ENCODE assay signal across 26 mouse cellular contexts in the genomic region with DNA sequence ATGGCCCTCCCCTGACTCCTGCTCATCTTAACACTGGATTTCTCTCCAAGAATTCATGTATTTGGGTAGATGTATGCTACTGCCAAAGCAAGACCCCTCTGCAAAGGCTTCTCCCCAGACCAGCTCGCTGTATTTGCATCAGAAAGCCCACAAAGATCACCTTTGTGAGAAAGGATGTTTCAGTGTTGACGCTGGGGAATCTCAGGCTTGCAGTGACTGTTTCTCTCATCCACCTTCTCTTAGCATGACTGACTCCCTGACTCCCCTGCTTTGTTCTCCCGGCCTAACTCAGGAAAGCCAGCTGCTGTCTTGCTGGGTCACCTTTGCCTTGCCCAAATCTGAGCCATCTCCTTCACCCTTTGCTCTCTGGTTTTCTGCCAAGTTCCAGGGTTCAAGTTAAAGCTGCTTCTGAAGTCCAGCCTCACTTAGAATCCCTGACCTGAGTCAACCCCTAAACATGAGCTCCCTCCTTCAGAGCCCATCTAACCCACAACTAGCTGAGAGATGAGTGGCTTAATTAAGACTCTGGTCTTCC. TPM values are rescaled to one million over a fixed set of nuclear protein-coding genes. Genes with fewer than 3 reads are reported as not detected.
DNase-seq lines count a peak whose midpoint lies in the region; ATAC-seq and TF ChIP-seq lines count a peak whose summit lies in the region.
"Had no signal": no experiment of that assay in that cellular context is flagged by ENCODE, and none has a peak within 500 bp of the region (broad histone marks: within the 10 kb centered on the region; RNA-seq: fewer than 3 reads in every experiment).

No protein-coding gene starts in this region.

- no peak for TF ChIP-seq CTCF in intestine, postnatal 0 days (IDR thresholded peaks at IDR 0.05; ENCODE audit: low read depth)

- peak; percentile 34 for DNase-seq in intestine, embryonic 14.5 days (ENCODE audit: low spot score)
- peak; percentile 80 for DNase-seq in kidney, adult 9 months
- no peak for DNase-seq in kidney, postnatal 4 days
- DNase-seq in ES-E14 (ENCODE audit: low read depth, low spot score), result peak; percentile 22
- DNase-seq in kidney, postnatal 25 days, result peak; percentile 53 to 56
- DNase-seq in urinary bladder, adult 18-20 months (ENCODE audit: low spot score in 2 of 2), result no peak
- DNase-seq in embryo, embryonic 11 days, result no peak
- DNase-seq: adrenal gland, adult 8-10 months; adrenal gland, postnatal 36 days; cerebellum, adult 2 months; cerebellum, postnatal 10 days; forebrain, postnatal 0 days; gastrocnemius, adult 2 months; gastrocnemius, postnatal 25 days; heart, postnatal 4 days had no signal

- no peaks in the 10 kb centered on the region for H3K36me3 ChIP-seq in intestine, embryonic 14.5 days (ENCODE audit: control insufficient read depth, insufficient read depth, low read length)
- H3K36me3 ChIP-seq in intestine, postnatal 0 days (ENCODE audit: control insufficient read depth, insufficient read depth), result no peaks in the 10 kb centered on the region
- no peaks in the 10 kb centered on the region for H3K36me3 ChIP-seq in ES-E14 (ENCODE audit: control insufficient read depth, insufficient read depth, low read length, poor library complexity, severe bottlenecking)
- H3K36me3 ChIP-seq: embryonic facial prominence, embryonic 13.5 days; forebrain, embryonic 12.5 days; heart, embryonic 13.5 days; hindbrain, embryonic 12.5 days had no signal

- H3K27me3 ChIP-seq in intestine, embryonic 14.5 days (replicated peaks; ENCODE audit: control insufficient read depth, insufficient read depth, low read length), result no peaks in the 10 kb centered on the region
- no peaks in the 10 kb centered on the region for H3K27me3 ChIP-seq in intestine, postnatal 0 days (replicated peaks; ENCODE audit: control insufficient read depth, insufficient read depth, low read length)
- H3K27me3 ChIP-seq: embryonic facial prominence, embryonic 13.5 days; heart, embryonic 13.5 days; hindbrain, embryonic 12.5 days had no signal

- H3K4me1 ChIP-seq in intestine, embryonic 14.5 days (replicated peaks; ENCODE audit: control insufficient read depth, insufficient read depth, low read length), result no peaks in the 10 kb centered on the region
- H3K4me1 ChIP-seq in intestine, postnatal 0 days (replicated peaks; ENCODE audit: control insufficient read depth, insufficient read depth, low read length), result no peaks in the 10 kb centered on the region; the same call in 1 of the 2 replicates
- H3K4me1 ChIP-seq in ES-E14 (ENCODE audit: control insufficient read depth in 2 of 2, insufficient read depth in 2 of 2, low read length in 2 of 2, poor library complexity in 1 of 2), result peaks cover 9 to 17% of the 10 kb centered on the region in 2 experiments
- H3K4me1 ChIP-seq: embryonic facial prominence, embryonic 13.5 days; forebrain, embryonic 12.5 days; heart, embryonic 13.5 days; hindbrain, embryonic 12.5 days had no signal

- H3K9me3 ChIP-seq in intestine, embryonic 14.5 days (ENCODE audit: control insufficient read depth, low read length), result no peaks in the 10 kb centered on the region
- H3K9me3 ChIP-seq in intestine, postnatal 0 days (ENCODE audit: control insufficient read depth), result no peaks in the 10 kb centered on the region
- no peaks in the 10 kb centered on the region for H3K9me3 ChIP-seq in ES-E14 (ENCODE audit: control insufficient read depth, insufficient read depth, low read depth, low read length)
- H3K9me3 ChIP-seq: embryonic facial prominence, embryonic 13.5 days; forebrain, embryonic 12.5 days; heart, embryonic 13.5 days; hindbrain, embryonic 12.5 days had no signal

- H3K27ac ChIP-seq in intestine, embryonic 14.5 days (ENCODE audit: low read depth), result no peak overlapping the region
- no peak overlapping the region for H3K27ac ChIP-seq in intestine, postnatal 0 days (ENCODE audit: low read depth, low read length)
- H3K27ac ChIP-seq in ES-E14 (ENCODE audit: insufficient read depth, low read depth, low read length, poor library complexity, severe bottlenecking), result no peak overlapping the region
- H3K27ac ChIP-seq: embryonic facial prominence, embryonic 13.5 days; forebrain, embryonic 12.5 days; gastrocnemius, adult 2 months; heart, embryonic 13.5 days; hindbrain, embryonic 12.5 days had no signal

- H3K4me2 ChIP-seq in intestine, embryonic 14.5 days (ENCODE audit: low read length), result no peak overlapping the region
- H3K4me2 ChIP-seq in intestine, postnatal 0 days (replicated peaks; ENCODE audit: low read depth), result no peak overlapping the region
- H3K4me2 ChIP-seq: embryonic facial prominence, embryonic 13.5 days; forebrain, embryonic 12.5 days; heart, embryonic 13.5 days; hindbrain, embryonic 12.5 days had no signal

- H3K4me3 ChIP-seq in intestine, embryonic 14.5 days (ENCODE audit: low read depth, low read length), result no peak overlapping the region
- no peak overlapping the region for H3K4me3 ChIP-seq in intestine, postnatal 0 days (ENCODE audit: low read depth, low read length)
- no peak overlapping the region for H3K4me3 ChIP-seq in ES-E14 (ENCODE audit: insufficient read depth in 1 of 2, low read depth in 1 of 2, low read length in 2 of 2, poor library complexity in 1 of 2, severe bottlenecking in 1 of 2)
- H3K4me3 ChIP-seq: embryonic facial prominence, embryonic 13.5 days; forebrain, embryonic 12.5 days; gastrocnemius, adult 2 months; heart, embryonic 13.5 days; hindbrain, embryonic 12.5 days had no signal

- 55% methylated on average over 3 of the region's 3 CpGs for WGBS in intestine, embryonic 14.5 days
- WGBS in intestine, postnatal 0 days, result 51% methylated on average over 3 of the region's 3 CpGs

- ATAC-seq in intestine, embryonic 14.5 days (replicated peaks; ENCODE audit: low FRiP score, low TSS enrichment, low read depth), result no peak
- no peak for ATAC-seq in intestine, postnatal 0 days
- ATAC-seq: inflammation-experienced regulatory T-cells, adult 6 months had no signal

- no peak overlapping the region for H3K9ac ChIP-seq in intestine, embryonic 14.5 days (ENCODE audit: low read length)
- H3K9ac ChIP-seq in intestine, postnatal 0 days (ENCODE audit: low read depth, low read length), result no peak overlapping the region
- no peak overlapping the region for H3K9ac ChIP-seq in ES-E14 (ENCODE audit: insufficient read depth, low read depth, low read length, poor library complexity, severe bottlenecking)
- H3K9ac ChIP-seq: embryonic facial prominence, embryonic 13.5 days; forebrain, embryonic 12.5 days; forebrain, postnatal 0 days; heart, embryonic 13.5 days; hindbrain, embryonic 12.5 days had no signal

- in situ Hi-C loops in ES-E14 (cut with MboI; ENCODE audit: low sequenced_read_pairs in 2 of 2, unreplicated experiment in 2 of 2), result no loop called here

TF ChIP-seq in ES-E14, 5 proteins besides CTCF, POLR2A, EP300 and RAD21:
- TF ChIP-seq CHD2 (IDR thresholded peaks at IDR 0.05; ENCODE audit: low read depth, low read length) (no peak), ZC3H11A (IDR thresholded peaks at IDR 0.05; ENCODE audit: borderline replicate concordance, low read depth, low read length) (no peak), ZNF384 (IDR thresholded peaks at IDR 0.05; ENCODE audit: low read depth, low read length) (no peak), MAFK (IDR thresholded peaks at IDR 0.05; ENCODE audit: insufficient read depth, low read depth, low read length) (no peak), HCFC1 (IDR thresholded peaks at IDR 0.05; ENCODE audit: borderline replicate concordance, insufficient read depth, low read length) (no peak)

RNA-seq across cellular contexts. Expression of a gene that starts 32.1 kb away (rescaled TPM):
- polyA plus RNA-seq in intestine, embryonic 14.5 days (2014; fragmentation: Nextera tagmentation; extraction: Ambion mirVana), result 0.22 and 0.44 TPM in 2 replicates
- 0.52 and 0.64 TPM in 2 replicates for polyA plus RNA-seq in intestine, postnatal 0 days (2015; fragmentation: Nextera tagmentation; extraction: Ambion mirVana)
- 1.5 and 2.2 TPM in 2 replicates for total RNA-seq in ES-E14 (2012; rRNA removed)
- total RNA-seq: adrenal gland, adult 8-10 months; adrenal gland, postnatal 36 days; common myeloid progenitor, adult 5-6 weeks; forebrain, postnatal 0 days; gastrocnemius, adult 2 months; gastrocnemius, postnatal 25 days; granulocyte monocyte progenitor cell, adult 5-6 weeks; heart, postnatal 4 days; MEL had no signal
- polyA plus RNA-seq: C2C12; heart, postnatal 0 days; inflammation-experienced regulatory T-cells, adult 6 months had no signal

Comparison
In these comparisons a context has a peak if more than half of its experiments do, and no peak if none do; other contexts are left out.
1. DNase-seq: peak in intestine, embryonic 14.5 days (single experiment), kidney, adult 9 months (single experiment), ES-E14 (single experiment) and kidney, postnatal 25 days (2 of 2); none in kidney, postnatal 4 days (0 of 2), urinary bladder, adult 18-20 months (0 of 2) and embryo, embryonic 11 days (single experiment).